Mouse (Mus musculus): ENCODE measurements around the gene Bach2. TPM values are rescaled to one million over a fixed set of nuclear protein-coding genes. Genes with fewer than 3 reads are reported as not detected.

Gene Bach2
- total RNA-seq, 2 experiments from 2014 or later, result 0.37 to 3.8 TPM

GRCm38 (mm10) chr4:32223563-32223962 is 15.0 kb upstream of the Bach2 start:
- no peak for ATAC-seq (replicated peaks; ENCODE audit: poor library complexity)

GRCm38 (mm10) chr4:32225191-32225590 is 13.4 kb upstream of the Bach2 start:
- no peak for ATAC-seq (replicated peaks; ENCODE audit: poor library complexity)

DNA sequence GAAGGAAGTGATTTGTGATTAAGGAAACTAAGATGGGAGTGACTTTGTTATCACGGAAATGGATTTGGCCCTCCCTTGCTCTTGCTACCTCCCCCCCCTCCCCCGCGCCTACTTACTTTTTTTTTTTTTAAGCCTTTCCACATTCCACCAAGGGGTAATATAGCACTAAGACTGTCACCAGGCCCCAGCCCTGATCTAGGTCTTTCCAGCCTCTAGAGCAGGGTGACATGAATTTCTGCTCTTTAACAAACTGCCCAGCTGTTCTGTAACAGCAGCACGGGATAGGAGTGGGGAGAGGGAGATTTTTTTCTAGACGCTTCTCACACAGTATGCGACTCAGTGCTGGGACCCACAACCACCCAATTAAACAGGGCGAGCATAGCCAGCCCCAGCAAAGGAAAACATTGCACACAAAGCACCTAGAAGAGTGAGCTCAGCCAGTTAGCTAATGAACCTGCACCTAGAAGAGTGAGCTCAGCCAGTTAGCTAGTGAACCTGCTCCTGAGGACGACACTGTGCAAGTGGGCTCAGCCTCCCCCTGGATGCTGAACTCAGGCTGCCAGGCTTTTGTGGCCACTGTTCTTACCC is 10.5 kb upstream of the Bach2 start:
- ATAC-seq (replicated peaks; ENCODE audit: poor library complexity), result no peak

- ATAC-seq (replicated peaks; ENCODE audit: poor library complexity), result no peak
Observed at GRCm38 (mm10) chr4:32229266-32229665, 9.3 kb upstream of the Bach2 start.

GRCm38 (mm10) chr4:32231258-32232055 is 7.1 kb upstream of the Bach2 start:
- ATAC-seq (replicated peaks; ENCODE audit: poor library complexity), result no peak

DNA sequence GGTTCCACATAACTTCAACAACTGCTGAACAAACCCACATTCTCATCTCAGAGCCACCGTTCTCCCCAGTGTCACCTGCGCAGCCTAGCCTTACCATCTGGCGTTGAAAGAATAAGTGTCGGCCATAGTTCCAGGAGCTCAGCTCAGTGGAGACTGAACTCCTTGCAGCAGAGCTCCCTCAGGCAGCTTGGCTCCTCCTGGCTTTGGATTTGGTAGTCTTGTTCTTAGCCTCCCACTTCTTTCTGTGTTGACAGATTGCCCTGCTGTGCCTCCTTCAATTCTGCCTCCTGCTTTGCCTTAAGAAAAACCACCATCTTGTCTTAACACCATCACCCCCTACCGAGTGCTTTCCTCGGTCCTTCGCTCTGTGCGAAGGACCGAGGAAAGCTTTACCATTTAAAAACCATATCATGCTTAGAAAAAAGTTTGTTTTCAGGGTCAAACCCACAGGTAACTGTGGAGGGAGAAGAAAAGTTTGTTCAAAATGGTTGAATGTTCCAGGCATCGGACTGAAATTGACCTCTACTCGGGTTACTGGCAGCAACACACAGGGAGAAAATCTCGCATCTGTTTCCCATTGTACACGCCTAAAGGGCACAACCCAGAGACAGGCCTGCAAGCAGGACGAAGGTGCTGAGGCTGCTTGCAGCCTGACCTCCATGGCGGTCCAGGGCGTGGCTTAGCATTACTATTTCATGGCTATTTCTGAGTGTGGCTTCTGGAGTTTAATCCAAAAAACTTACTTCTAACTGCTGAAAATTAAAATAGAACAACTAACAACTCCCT is 2.5 kb upstream of the Bach2 start:
- ATAC-seq (replicated peaks; ENCODE audit: poor library complexity), result no peak

GRCm38 (mm10) chr4:32238921-32239748 is 531 bp downstream of the Bach2 start:
- ATAC-seq (replicated peaks; ENCODE audit: poor library complexity), result peak; percentile 32

DNA sequence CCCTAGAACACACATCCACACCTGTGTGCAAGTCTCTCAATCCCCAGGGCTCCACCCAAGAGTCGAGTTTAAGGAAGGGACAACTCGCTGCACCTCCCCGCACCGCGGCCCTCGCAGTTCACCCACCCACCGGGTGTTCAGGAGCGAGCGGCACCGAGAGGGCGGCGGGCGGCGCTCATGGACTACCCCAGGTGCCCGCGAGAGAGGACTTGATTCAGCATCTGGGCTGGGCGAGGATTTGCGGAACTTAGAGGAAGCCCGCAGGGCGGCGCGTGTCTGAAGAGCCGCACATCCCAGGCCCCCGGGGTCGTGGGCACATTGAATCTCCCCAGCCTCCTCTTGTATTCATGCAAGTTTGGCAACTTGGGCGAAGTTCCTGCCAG is 1.1 kb downstream of the Bach2 start:
- ATAC-seq (replicated peaks; ENCODE audit: poor library complexity), result peak; percentile 51

DNA sequence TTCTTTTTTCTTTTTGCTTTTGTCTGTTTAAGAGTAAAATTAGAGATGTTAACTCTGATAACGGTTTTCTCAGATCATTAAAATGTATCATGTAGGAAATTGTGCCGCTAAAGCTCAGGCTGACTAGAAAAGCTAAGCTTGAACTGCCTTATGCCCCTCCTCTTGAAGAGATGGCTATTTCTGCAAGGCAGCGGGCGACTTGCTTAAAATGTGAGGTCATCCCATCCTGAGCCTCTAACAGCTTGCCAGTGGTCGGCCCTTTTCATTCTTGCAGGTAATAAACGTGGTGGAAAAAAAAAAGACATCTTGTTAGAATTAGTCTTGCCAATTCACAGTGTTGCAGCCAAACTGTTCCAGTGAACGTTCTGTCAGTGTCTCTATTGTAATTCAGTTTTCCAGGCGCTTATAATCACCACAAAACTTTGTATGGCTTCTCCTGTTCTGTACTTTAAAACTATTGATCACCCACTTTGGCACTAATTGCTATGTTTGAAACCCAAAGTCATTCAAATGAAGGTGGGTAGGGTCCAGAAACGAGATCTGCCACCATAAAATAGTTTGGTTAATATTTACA is 1.9 kb downstream of the Bach2 start:
- no peak for ATAC-seq (replicated peaks; ENCODE audit: poor library complexity)

GRCm38 (mm10) chr4:32241351-32241980 is 2.9 kb downstream of the Bach2 start:
- no peak for ATAC-seq (replicated peaks; ENCODE audit: poor library complexity)

DNA sequence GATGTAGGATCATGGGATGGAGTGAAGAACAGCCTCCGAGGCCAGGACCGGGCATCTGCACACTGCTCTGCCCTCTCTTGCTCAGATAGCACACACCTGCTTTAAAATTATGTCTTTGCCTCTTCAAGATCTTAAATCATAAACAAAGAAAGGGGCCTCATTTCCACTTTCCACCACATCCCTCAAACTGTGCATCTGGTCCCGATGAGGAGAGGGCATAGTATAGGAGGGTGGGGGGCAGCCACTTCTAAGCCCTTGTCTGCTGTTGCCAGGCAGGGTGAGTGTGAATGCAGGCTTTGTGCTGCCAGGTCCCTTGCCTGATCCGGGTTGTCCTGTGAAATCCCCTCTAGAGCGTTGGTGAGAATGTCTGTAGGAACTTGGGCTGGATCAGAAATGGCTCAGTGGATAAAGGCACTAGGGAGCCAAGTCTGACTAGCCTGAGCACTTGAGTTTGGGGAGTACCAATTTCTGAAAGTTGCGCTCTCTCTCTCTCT is 3.6 kb downstream of the Bach2 start:
- no peak for ATAC-seq (replicated peaks; ENCODE audit: poor library complexity)

GRCm38 (mm10) chr4:32243458-32243857 is 4.9 kb downstream of the Bach2 start:
- ATAC-seq (replicated peaks; ENCODE audit: poor library complexity), result no peak

GRCm38 (mm10) chr4:32244092-32244745 is 5.6 kb downstream of the Bach2 start:
- no peak for ATAC-seq (replicated peaks; ENCODE audit: poor library complexity)

- no peak for ATAC-seq (replicated peaks; ENCODE audit: poor library complexity)
Observed at GRCm38 (mm10) chr4:32245586-32245985, 7.0 kb downstream of the Bach2 start.

GRCm38 (mm10) chr4:32246020-32246419 is 7.4 kb downstream of the Bach2 start:
- ATAC-seq (replicated peaks; ENCODE audit: poor library complexity), result no peak

- no peak for ATAC-seq (replicated peaks; ENCODE audit: poor library complexity)
Observed at GRCm38 (mm10) chr4:32246801-32247200, 8.2 kb downstream of the Bach2 start.

DNA sequence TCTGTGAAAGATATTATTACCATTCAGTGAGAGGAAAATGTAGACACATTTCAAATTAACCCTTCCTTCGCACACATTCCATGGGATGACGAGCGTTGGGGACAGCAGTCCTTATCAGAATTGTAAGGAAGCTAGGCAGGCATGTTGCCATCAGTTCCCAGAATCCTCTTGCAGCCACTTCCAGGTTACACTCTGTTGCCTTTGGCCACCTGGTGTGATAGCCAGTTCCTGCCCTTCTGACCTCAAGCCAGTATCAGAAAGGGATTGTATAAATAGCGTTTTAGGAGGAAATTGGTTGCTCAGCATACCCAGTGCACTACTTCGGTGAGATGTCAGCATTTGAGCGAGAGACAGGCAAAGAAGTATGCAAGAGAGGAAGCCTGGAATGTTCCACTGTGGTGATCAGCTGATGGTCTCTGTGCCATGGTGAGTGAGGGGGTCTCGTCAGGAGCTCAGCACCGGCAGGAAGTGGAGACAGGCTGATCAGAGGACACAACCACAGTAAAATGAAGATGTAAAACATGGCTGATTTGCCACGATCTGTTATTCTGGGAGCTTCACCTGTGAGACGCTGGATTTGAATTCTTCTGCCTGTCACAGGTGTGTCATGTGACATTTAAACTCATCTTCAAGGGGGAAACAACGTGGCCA is 9.0 kb downstream of the Bach2 start:
- no peak for ATAC-seq (replicated peaks; ENCODE audit: poor library complexity)

- ATAC-seq (replicated peaks; ENCODE audit: poor library complexity), result peak; percentile 73
Observed at GRCm38 (mm10) chr4:32248236-32248635, 9.6 kb downstream of the Bach2 start.

GRCm38 (mm10) chr4:32248990-32249393 is 10.4 kb downstream of the Bach2 start:
- ATAC-seq (replicated peaks; ENCODE audit: poor library complexity), result peak; percentile 23
